Mouse (Mus musculus): ENCODE data around the gene Orm2.

Orm2 gene

DNA sequence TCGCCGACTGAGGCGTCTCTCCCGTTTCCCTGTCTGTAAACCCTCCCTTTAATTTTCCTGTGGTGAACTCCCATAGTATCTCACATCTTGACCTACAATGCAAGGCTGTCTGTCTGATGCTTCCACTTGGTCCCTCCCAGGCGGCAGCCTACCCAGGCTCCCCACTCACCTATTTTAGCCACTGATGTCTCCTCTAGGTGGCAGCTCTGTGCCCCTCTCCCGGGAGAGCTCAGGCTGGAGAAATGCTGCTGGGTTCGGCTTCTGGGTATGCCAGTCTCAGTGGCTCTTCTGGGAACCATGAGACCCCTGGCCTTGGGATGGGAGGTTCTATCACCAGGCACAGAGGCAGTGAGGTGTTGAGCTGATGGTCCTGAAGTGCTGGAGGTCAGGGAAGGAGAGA lies 15.2 kb downstream of the Orm2 start:
- no peak for DNase-seq (ENCODE audit: low spot score)

DNA sequence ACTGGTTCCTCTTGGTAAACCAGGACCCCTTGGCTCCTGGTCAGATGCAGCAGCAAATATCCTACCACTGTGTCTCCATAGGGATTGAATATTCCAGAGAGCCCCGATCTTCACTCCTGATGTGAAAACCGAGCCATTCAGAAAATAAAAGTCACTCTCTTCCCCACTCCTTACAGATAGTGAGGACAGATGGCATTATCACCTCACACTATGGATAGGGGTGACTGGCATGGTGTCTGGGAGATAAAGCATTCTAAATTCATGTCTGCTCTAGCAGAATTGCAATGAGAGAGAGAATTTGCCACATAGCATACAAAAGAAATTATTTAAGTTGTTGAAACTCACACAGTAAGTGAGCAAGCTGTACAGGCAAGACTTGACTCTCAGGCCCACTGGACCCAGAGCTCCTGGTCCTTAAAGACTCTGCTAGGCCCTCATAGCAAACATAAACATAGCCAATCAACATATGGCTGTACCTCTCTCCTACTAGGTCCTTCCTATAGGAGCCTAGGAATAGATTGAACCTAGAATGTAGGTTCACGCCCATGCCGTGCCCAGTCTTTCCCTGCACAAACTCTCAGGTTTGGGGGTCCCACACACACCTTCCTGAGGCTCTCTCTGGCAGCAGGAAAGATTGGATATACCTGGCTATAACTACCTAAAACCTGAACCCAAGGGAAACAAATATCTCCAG lies 20.6 kb downstream of the Orm2 start:
- DNase-seq (ENCODE audit: low spot score), result no peak

DNA sequence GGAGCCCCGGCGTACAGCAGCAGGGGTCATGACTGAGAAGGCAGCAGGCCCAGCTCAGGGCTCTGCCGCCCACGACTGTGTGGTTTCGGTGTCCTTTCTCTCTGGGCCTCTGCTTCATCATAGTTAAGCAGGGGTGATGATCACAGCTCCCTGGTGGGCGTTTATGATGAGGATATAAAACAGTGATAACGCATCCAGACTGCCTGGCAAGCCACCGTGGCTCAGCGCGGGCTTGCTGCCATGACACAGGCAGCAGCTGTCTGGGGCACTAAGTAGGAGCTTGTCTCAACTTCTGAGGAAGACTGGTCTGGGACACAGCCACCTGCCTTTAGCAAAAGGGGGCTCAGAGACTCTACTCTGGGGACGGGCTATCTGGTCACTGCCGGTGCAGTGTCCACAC lies 21.2 kb downstream of the Orm2 start:
- no peak for DNase-seq (ENCODE audit: low spot score)

DNA sequence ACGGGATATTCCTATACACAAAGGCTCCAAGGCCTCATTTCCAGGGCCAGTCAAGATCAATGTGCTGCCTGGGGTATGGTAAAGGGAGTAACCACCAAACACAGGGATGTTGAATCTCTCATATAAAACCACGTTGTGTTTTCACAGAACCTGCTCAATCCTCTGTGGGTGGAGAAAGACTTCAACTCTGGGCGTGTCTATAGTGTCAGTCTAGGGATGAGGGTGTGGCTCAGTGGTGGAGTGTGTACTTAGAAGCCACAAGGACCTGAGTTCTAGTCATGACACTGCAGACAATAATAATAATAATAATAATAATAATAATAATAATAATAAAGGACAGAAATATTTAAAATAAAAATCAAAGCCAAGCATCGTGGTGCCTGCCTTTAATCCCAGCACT lies 22.0 kb downstream of the Orm2 start:
- no peak for DNase-seq (ENCODE audit: low spot score)

DNA sequence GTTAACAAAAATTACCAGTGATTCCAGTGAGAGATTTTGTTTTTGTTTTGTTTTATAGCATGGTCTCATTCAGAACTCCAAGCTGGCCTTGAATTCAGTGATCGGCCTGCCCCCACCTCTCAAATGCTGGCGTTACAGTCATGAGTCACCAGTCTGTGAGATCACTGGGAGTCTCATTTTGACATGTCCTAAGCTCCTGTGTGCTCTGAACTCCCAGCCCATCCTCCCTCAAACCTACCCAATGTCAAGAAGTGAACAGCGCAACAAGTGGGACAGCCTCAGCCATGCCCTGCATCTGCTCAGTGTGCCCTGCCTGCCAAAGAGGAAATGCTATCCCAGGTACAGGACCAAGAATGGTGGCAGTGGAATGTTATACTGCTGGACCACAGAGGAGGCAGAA lies 23.0 kb downstream of the Orm2 start:
- DNase-seq (ENCODE audit: low spot score), result no peak

DNA sequence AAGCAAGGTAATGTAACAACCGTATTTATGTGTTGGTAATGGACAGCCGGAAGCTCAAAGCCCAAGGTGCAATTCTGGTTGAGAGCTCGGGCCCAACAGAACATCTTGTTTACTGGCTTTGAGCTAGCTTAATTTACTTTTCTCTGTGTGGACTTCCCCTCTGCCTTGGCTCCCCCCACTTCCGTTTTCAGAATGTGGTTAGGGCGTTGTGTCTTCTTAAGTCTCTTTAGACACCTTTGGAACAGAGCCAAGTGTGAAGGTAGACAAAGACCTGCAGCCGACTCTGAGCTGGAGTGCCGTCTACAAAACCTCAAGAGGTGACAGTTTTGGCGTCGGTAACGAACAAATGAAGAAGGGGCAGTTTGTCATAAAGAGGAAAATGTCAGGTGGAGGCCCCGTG lies 23.5 kb downstream of the Orm2 start:
- DNase-seq (ENCODE audit: low spot score), result no peak

DNA sequence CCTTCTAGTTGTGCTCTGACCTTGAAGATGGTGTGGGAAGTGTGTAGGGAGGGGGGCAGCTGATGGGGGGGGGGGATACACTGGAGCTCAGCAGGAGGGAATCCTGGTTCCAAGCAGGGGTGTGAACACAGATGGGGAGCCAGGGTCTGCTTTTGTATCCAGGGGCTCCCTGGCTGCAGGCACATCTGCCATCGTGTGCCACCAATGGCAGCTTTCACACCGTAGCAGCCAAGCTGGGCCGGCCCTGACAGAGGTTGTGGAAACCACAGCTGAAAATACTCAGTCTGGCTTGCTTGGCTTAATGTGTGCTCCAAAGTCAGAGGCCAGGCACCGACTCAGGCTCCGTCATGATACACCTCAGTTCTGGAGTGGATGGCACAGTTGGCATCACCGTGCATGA lies 25.8 kb downstream of the Orm2 start:
- no peak for DNase-seq (ENCODE audit: low spot score)

DNA sequence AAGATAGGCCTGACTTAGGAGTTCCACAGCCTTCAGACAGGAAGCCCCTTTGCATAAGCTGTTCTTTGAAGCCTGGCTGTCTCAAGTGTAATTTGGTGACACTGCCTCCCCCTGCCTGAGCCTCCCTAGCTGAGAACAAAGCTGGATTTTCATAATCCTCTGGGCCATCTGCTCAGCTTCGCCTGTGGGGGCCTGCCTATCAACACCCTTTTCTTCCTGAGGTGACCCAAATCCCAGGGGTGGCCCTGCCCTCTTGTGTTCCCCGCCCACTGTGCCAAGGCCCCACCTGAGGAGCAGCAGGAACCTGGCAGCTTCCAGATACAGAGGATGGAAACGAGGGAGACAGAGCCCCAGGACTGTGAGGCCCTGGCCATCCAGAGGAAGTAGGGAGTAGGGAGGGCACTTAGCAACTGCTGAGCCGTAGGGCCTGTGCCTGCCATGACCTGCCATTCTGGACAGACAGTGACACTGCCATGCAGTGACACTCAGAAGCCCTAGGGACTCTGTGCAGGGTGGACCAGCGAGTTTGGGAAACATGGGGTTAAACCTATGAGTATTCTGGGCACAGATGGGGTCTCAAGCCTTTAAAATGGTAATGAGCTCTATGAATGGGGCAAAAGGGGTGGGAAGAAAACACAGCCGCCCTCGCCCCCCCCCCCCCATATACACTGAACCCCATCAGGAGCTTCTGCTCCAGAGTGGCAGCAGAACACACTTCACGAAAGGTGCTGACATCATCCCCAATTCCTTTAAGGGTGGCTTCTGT lies 27.1 kb downstream of the Orm2 start:
- DNase-seq (ENCODE audit: low spot score), result no peak

DNA sequence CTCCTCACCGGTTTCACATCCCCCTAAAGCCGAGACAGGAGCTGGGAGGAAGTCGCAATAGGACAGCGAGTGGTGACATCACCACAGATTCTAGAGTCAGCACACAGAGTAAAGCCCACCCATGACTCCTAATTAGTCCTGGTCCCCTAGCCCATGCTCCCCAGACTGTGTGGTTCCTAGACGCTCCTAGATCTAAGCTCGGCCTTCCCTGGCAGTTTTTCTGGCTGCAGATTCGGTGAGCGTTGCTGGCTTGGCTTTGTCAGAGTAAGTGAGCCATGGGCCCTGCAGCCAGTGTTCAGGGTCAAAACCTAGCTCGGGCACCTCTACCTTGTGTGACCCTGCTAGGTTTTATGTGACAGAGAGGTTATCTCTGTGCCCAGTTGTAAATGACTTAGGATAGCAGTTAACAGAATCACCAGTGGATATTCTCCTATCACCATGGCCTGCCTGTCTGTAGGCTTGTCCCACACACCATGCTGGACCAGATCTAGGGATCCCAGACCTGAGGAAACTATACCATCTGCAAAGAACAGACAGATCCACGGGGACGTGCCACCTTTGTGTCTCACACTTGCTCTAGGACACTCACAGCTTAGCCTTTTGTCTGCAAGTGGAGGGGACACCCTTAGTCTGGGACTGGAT lies 27.8 kb downstream of the Orm2 start:
- no peak for DNase-seq (ENCODE audit: low spot score)

DNA sequence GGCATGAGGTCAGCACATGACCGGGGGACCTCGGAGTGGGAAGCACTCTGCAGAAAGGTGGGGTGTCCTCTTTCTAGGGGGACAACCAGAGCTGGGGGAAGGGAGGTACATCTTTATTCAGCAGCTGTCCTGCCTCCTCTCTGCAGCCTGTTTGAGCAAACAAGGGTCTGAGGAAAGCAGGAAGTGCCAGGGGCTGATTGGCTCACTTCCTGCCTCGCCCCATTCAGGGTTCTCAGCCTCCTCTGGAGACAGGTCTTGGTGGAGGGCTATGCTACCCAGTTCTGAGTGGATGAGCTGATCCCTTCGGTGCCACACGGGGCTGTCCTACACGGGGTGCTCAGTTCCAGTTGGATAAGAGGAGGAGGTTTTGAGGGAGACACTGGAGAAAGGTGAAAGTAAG lies 29.1 kb downstream of the Orm2 start:
- DNase-seq (ENCODE audit: low spot score), result no peak

DNA sequence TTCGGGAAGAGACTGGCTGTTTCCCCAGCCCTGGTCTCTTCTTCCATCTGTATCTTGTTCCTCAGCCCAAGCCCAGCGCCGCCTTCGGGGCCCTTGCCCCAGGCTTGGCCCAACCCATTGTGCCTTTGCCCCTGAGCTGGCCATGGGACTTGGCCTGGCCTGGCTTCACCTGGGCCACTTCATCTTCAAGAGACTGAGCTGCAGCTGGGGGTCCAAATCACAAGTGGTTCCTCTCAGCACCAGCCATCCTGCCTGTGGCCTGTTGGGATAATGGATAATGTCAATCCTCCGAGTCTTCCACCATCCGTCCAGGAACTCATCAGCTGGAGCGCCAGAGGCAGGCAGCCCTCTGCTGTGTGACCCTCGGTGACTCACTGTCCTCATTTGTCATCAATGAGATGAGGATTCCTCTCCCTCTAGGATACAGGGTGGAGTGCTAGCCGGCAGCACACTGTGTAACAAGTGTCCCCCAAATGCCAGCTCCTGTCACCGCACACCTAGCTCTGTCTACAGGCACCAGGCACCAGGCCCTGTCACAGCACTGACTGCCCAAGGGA lies 35.8 kb downstream of the Orm2 start:
- DNase-seq (ENCODE audit: low spot score), result no peak

DNA sequence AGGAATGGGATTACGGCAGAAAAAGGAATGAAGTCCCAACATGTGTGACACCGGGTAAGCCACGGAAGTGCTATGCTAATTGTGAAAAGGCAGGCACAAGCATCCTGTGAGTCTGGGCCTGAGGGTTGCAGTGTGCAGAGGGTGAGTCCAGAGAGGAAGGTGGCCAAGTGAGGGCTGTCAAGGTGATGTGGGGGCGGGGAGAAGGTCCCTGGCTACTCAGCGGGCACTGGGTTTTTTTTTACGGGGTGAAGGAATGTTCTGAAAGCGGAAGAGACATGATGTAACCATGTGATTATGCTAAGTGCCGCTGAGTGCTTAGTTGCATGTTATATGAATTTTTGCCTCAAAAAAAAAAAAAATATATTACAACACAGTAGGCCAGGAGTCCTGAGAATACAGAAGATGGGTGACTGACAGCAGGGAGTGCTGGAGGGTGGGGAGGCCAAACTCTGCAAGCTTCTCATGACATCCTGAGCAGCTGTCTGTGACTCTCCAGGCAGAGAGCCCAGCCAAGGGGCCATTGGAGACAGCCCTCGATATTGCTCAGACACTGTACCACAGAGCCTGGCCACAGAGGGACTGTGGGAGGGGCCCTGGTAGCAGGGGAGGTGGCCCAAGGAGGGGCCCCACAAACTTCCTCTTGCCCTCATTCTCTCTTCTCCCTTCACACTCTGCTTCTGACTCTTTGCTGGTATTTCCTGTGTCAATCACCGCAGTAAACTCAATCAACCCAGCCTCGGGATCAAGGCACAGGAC lies 36.8 kb downstream of the Orm2 start:
- DNase-seq (ENCODE audit: low spot score), result no peak

DNA sequence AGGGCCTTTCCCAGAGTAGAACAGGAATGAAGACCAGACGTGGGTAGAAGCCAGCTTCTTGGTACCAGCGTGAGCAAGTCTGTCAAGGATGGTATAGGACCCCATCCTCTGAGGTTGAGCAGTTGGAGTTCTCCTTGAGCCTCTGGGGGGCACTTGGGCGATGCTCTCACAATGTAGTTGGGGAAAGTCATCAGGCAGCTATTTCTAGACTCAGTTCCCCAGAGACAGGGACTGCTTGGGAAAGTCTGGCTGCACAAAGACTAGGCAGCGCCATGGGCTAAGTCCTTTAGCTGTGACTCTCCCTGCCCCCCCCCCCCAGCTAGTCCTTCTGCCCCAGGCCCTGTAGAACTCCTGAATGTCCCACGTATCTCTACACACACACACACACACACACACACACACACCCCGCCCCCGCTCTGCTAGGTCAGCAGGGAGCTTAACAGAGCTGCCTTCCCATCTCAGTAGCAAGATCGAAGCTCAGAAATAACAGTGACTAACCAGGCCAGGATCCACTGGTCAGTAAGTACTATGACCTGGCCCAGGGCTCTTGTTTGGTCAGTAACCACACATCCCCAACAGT lies 37.5 kb downstream of the Orm2 start:
- no peak for DNase-seq (ENCODE audit: low spot score)

DNA sequence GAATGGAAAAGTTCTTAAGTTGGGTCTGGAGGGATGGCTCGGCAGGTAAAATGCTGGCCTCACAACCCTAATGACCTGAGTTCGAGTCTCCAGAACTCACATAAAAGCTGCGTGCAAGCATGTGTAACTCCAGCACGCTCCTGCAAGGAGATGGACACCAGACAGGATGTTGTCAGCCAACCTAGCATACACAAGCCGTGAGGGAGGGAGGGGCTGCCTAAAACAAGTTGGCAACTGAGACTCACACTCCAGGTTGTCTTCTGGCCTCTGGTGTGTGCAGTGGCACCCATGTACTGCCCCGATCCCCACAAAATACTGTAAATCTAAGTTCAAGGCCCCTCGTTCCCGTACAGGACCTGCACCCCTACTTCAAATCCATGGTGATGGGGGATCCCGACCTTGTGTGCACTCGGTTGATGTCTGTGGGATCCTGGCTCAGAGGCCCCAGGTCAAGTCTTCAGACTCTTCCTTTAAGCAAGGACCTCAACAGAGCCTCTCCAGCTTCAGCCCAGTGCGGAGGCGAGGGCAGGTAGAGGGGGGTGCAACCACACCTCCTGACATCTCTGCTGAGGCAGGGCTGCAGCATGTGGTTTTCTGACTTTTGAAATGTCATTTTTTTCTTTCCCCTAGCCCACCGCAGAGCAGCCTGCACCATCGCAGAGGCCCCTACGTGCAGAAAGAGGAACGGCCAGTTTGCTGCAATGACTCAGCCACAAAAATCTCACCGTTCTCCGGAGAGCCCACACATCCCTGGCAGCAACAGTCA lies 38.5 kb downstream of the Orm2 start:
- no peak for DNase-seq (ENCODE audit: low spot score)

DNA sequence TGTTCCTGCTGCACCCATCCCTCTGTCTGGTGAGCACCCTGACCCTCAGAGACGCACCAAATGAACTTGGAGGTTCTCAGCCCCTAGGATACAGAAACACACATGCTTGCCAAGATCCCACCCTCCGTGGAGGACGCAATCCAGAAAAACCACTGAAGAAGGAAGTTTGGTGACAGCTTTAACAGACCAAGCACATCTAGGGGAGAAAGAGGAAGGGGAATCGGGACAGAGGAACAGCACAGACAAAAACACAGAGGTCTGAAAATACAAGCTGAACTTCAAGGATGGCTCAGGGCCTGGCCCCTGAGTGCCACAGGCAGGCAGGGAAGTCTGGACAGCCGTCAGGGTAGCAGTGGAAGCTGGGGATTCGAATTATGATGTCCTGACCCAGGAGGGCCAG lies 39.4 kb downstream of the Orm2 start:
- DNase-seq (ENCODE audit: low spot score), result no peak

DNA sequence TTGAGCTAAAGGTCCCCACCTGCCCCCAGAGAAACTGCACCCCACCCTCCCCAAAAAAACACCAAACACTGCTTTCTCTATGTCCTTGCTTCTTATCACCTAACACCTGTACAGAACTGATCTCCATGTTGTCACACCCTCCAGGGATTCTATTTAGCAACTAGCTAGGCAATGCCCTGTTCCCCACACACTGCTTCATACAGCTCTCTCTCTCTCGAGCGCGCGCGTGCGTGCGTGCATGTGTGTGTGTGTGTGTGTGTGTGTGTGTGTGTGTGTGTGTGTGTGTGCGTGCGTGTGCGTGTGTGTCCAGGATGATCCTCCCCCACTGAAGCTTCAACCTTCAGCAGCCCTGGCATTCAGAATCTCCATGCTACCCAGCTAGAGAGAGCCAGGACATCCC lies 39.8 kb downstream of the Orm2 start:
- no peak for DNase-seq (ENCODE audit: low spot score)

DNA sequence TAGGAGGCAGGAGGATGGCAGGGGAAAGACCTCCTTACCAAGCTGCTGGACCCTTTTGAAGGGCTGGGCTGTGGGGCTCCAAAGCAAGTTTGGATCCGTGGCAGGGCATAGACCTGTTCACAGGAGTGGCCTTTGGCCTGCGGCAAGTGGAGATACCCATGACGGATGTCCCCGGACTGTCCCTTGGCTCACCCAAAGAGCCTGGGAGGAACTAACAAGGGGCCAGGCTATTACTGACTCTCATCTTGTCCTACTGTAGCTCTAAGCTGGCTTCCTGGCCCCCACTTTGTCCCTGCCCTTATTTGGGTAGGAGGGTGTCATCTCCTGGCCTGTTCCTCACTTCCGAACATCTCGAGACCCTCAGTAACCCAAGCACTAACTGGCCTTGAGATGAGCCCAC lies 40.3 kb downstream of the Orm2 start:
- no peak for DNase-seq (ENCODE audit: low spot score)

DNA sequence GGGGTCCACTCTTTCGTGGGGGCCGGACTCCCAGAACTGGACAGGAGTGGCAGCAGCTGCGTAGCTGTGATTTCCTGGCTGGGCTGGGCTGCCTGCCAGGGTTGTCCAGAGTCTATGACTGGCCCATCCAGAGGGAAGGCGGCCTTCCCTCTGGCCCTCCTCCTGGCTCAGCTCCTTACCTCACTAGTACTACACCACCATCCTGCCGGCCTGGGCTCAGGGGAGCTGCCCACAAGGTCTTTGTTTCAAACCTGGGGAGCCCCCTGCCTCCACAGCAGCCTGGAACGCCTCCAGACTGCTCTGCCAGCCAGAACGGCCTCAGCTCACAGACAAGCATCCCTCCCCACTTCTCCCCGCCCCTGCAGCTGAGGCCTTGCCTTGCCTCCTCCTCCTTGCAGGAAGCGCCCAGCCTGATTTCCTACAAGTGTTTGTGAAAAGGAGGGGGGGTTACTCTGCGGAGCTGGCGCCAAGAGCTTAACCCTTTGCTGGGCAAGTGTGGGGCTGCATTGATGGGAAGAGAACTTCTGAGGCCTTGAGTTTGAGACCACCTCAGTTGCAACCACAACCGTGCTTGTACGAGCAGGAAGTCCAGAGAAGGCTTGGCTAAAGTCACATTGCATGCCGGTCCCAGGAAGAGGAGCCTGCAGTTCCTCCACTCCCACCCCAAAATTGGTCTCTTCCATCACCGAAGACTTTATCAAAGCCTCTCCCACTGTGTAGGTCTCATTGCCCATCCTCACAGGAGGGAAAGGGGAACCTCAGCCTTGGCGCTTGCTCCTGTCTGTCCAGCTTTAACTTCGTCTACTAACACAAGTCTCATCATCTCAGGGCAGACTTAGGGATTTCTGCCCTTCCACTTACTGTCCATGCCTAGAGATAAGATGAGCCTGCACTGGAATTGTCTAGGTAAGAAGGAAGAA lies 41.1 kb downstream of the Orm2 start, which contains the start of gene Akna:
TSS of gene Akna (minus strand) at position 315 of the 920 bp plus-strand sequence.
- peak; percentile 81 for DNase-seq (ENCODE audit: low spot score)

DNA sequence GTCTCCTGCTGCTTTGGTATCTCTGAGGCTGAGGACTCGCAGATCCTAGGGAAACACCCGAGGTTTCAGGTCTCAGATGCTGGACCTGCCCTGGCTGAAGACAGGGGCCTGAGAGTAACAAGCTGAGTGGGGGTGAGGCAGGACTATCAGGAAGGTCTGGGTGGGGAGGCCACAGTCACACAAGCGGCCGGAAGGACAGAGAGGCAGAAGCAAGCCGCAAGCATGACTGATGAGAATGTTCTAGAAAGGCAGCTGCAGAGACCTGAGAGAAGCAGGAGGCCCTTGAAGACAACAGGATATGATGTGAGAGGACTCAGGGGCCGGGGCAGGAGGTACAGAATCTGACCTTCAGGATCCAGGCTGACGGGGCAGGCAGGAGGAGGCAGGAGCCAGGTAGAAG lies 42.0 kb downstream of the Orm2 start:
- DNase-seq (ENCODE audit: low spot score), result no peak

DNA sequence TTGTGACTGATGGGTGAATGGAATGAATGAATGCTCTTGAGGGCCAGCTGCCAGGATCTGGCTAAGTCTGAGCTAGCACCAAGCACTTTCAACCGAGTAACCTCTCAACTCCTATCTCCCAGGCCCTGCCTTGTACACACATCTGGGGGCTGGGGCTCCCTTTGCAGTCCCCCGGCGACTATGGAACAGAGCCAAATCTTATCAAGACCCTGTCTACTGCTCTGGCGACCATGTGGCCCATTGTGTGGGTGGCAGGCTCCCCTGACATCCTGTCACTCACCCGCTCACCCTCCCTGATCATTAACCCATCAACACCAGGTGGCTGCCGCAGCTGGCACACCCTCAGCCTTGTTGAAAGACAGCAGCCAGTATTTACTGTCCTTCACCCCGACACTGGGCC lies 42.8 kb downstream of the Orm2 start:
- DNase-seq (ENCODE audit: low spot score), result no peak
